Mouse (Mus musculus) limb, embryonic 11.5 days (tissue): ENCODE results near the gene Dlg4. TPM values are rescaled to one million over a fixed set of nuclear protein-coding genes. Genes with fewer than 3 reads are reported as not detected.
"Not testable (repeated sequence)": the region's sequence is repeated elsewhere in the genome, so short reads cannot be mapped to it uniquely, and the experiment has no call there.

Experiments used
- ATAC-seq: fragments of 200-750 bp; cut with Nextera tagmentation; 2 replicates; pipeline ENCODE4 v1.8.0; 2017; ENCODE audit warnings: low read depth; ENCODE audit not compliant: insufficient number of reproducible peaks, low FRiP score, low TSS enrichment
- DNase-seq: peaks from one replicate; pipeline ENCODE4 v3.0.0-alpha.2; 2015; ENCODE audit warnings: low spot score
- H3K27ac ChIP-seq: fragments of 300-500 bp; sonication (generic); replicated peaks from 2 replicates; pipeline ENCODE4 v1.5.1; 2014; ENCODE audit warnings: low read depth, mild to moderate bottlenecking, low read length
- H3K27me3 ChIP-seq: fragments of 300-500 bp; sonication (generic); 2 replicates; pipeline ENCODE4 v1.6.1; 2014; ENCODE audit warnings: mild to moderate bottlenecking, low read length, mixed read lengths; ENCODE audit not compliant: control insufficient read depth, insufficient read depth
- H3K36me3 ChIP-seq: fragments of 300-500 bp; sonication (generic); 2 replicates; pipeline ENCODE4 v1.6.1; 2014; ENCODE audit warnings: mild to moderate bottlenecking, low read length, moderate library complexity, mixed read lengths; ENCODE audit not compliant: control insufficient read depth, insufficient read depth
- H3K4me1 ChIP-seq: fragments of 300-500 bp; sonication (generic); 2 replicates; pipeline ENCODE4 v1.6.1; 2014; ENCODE audit warnings: low read length, mixed read lengths; ENCODE audit not compliant: control insufficient read depth, insufficient read depth
- H3K4me2 ChIP-seq: fragments of 300-500 bp; sonication (generic); 2 replicates; pipeline ENCODE4 v1.6.1; 2014; ENCODE audit warnings: low read depth, mild to moderate bottlenecking, moderate library complexity; ENCODE audit not compliant: severe bottlenecking
- H3K4me3 ChIP-seq: fragments of 300-500 bp; sonication (generic); 2 replicates; pipeline ENCODE4 v1.5.1; 2014; ENCODE audit warnings: low read depth, low read length
- H3K9ac ChIP-seq: fragments of 300-500 bp; sonication (generic); 2 replicates; pipeline ENCODE4 v1.6.1; 2014; ENCODE audit warnings: mild to moderate bottlenecking, low read length
- H3K9me3 ChIP-seq: fragments of 300-500 bp; sonication (generic); 2 replicates; pipeline ENCODE4 v1.6.1; 2016; ENCODE audit warnings: low read length; ENCODE audit not compliant: control insufficient read depth
- WGBS: fragments of 180-500 bp; shearing (Covaris S2); extraction: QIAGEN DNeasy Blood & Tissue Kit; methylation state at CpG from one replicate; pipeline ENCODE4 v1.1.7; 2014; 5-methylcytosine and 5-hydroxymethylcytosine counted together
- polyA plus RNA-seq: library from polyadenylated mRNA; unstranded; fragments of >200 nt; fragmentation: Nextera tagmentation; extraction: Ambion mirVana; gene quantifications from 2 replicates; pipeline ENCODE4 v1.2.1, GENCODE M21; 2014

The Dlg4 gene
- polyA plus RNA-seq, 1 experiment from 2014 or later: 10.8 TPM

DNA sequence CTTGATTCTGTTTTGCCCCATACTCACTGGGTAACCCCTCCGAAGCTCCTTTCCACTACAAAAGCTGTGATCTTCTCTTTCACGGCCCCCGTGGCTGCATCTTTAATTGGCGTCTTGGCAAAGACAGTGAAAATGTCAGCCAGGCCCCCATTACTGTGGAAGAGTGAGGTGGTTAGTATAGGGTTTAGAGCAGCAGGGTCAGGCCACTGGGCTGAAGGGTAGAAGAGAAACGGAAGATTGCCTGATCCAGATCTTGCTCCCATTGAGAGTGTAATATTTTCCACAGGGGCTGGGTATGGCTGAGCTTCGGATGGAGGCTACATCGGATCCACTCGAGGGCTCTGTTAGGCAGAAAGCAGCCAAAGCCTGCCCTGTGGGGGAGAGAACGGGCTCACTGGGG lies 3.8 kb upstream of the Dlg4 start:
- no peak overlapping the region for H3K9ac ChIP-seq
- peaks cover 20% of the 10 kb centered on the region for H3K4me1 ChIP-seq
- no peak overlapping the region for H3K27ac ChIP-seq
- H3K27me3 ChIP-seq: no peaks in the 10 kb centered on the region
- no peak for DNase-seq
- no peak for ATAC-seq
- H3K4me3 ChIP-seq: no peak overlapping the region
- no peak overlapping the region for H3K4me2 ChIP-seq
- peaks cover 29% of the 10 kb centered on the region for H3K36me3 ChIP-seq
- WGBS: 88% methylated on average over 9 of the region's 9 CpGs
- H3K9me3 ChIP-seq: no peaks in the 10 kb centered on the region

DNA sequence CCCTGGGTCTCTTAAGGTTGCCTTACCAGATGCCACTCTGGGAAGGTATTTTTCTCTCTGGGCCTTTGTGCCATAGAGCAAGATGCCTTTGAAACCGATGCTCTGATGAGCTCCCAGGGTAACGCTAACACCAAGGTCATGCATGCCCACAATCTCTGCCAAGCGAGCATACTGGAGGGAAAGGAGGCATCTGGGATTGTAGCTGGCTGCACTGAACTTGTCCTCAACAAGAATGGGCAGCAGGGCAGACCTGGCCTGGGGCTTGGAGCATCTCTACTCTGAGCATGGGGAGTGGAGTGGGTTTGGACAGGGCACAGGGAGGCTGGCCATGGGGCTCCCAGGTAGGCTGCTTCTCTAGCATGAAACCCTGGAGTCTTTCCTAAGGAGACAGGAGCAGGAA lies 3.3 kb upstream of the Dlg4 start:
- no peak overlapping the region for H3K27ac ChIP-seq
- H3K36me3 ChIP-seq: peaks cover 25% of the 10 kb centered on the region
- WGBS: 87% methylated on average over 3 of the region's 3 CpGs
- H3K4me3 ChIP-seq: no peak overlapping the region
- ATAC-seq: no peak
- no peaks in the 10 kb centered on the region for H3K27me3 ChIP-seq
- no peaks in the 10 kb centered on the region for H3K9me3 ChIP-seq
- H3K4me2 ChIP-seq: no peak overlapping the region
- H3K9ac ChIP-seq: no peak overlapping the region
- DNase-seq: no peak
- peaks cover 22% of the 10 kb centered on the region for H3K4me1 ChIP-seq

- Histone ChIP-seq H3K9ac (peak overlapping the region; percentile 22; the same call in 1 of the 2 replicates), H3K27ac (no peak overlapping the region), H3K27me3 (no peaks in the 10 kb centered on the region), H3K4me3 (no peak overlapping the region; the same call in 1 of the 2 replicates), H3K36me3 (peaks cover 21% of the 10 kb centered on the region), H3K9me3 (no peaks in the 10 kb centered on the region), H3K4me1 (peaks cover 26% of the 10 kb centered on the region), H3K4me2 (peak overlapping the region; percentile 83; the same call in 1 of the 2 replicates)
- 60% methylated on average over 5 of the region's 5 CpGs for WGBS
- ATAC-seq: no peak
- DNase-seq: no peak
Measured at GRCm38 (mm10) chr11:70014051-70014450, 2.7 kb upstream of the Dlg4 start.

DNA sequence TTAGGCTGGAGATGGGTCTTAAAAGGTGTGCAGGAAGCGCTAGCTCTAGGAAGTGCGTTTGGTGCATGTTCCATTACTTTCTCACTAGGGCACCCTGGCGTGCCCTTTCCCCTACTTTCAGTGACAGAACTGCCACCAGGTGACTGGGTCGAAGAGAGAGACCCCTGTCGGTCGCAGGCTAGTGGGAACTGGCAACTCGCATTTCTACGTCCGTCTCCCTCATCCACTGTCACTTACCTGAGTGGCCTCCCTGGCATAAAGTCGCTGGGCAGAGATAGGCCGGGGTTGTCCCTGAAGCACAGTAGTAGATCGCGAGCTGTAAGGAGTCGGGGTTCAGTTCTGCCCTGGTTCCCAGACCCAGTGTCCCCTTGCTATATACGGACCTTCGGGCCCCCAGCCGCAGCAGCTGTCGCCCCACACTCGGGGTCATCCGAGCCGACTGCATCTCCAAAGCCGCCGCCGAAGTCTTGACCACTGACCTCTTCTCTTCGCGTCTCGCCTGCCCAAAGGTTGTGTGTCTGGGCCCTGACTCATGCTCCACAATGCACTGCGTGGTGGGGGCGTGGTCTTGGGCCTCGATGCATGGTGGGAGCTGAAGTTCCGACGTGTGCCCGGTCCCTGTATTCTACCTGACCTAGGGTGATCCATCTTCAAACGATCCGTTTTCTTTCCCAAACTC lies 1.7 kb upstream of the Dlg4 start, which contains the start of gene Acadvl:
TSS of gene Acadvl (minus strand) at position 532 of the 679 bp plus-strand sequence.
- ATAC-seq: peak; percentile 81
- H3K36me3 ChIP-seq: peaks cover 15% of the 10 kb centered on the region
- H3K4me2 ChIP-seq: peak within 1 kb of the TSS; percentile 83
- H3K27me3 ChIP-seq: no peaks in the 10 kb centered on the region
- DNase-seq: peak; percentile 88
- peaks cover 34% of the 10 kb centered on the region for H3K4me1 ChIP-seq
- no peaks in the 10 kb centered on the region for H3K9me3 ChIP-seq
- under 1% methylated on average over 35 of the region's 35 CpGs for WGBS
- H3K9ac ChIP-seq: peak within 1 kb of the TSS; percentile 60
- peak within 1 kb of the TSS; percentile 52 for H3K4me3 ChIP-seq
- H3K27ac ChIP-seq: peak within 1 kb of the TSS; percentile 40

DNA sequence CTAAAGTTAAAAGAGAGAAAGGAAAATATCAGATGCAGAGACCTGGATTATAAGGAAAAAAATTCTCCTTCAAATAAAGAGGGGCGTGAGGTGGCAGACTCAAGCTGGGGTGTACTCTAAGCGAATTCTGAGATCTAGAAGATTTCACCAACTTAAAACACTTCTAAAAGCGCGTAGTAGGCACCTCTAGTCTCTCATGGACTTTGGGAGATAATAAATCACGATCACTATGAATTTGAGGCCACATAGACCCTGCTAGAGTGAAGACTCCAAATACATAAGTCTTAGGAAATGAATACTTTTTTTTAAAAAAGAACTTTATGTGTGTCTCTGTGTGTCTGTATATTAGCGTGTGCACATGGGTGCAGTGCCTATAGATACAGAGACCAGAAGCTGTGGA lies 1.1 kb upstream of the Dlg4 start:
- Histone ChIP-seq H3K4me1 (peaks cover 41% of the 10 kb centered on the region), H3K9ac (no peak overlapping the region)
- WGBS: 66% methylated on average over 6 of the region's 6 CpGs

GRCm38 (mm10) chr11:70016177-70016576 lies 565 bp upstream of the Dlg4 start:
- H3K27ac ChIP-seq, H3K4me2 ChIP-seq, H3K9ac ChIP-seq, DNase-seq, H3K36me3 ChIP-seq, ATAC-seq, H3K4me3 ChIP-seq, H3K9me3 ChIP-seq, H3K27me3 ChIP-seq: not testable (repeated sequence)
- WGBS: 79% methylated on average over 2 of the region's 2 CpGs
- peaks cover 43% of the 10 kb centered on the region for H3K4me1 ChIP-seq

More for the DNA sequence above, 1.1 kb upstream of the Dlg4 start:
- peaks cover 11% of the 10 kb centered on the region for H3K36me3 ChIP-seq
- H3K27me3 ChIP-seq: no peaks in the 10 kb centered on the region
- H3K4me2 ChIP-seq: peak overlapping the region; percentile 83
- DNase-seq (no peak), ATAC-seq (no peak)
- no peak overlapping the region for H3K27ac ChIP-seq
- peak overlapping the region; percentile 52; the same call in 1 of the 2 replicates for H3K4me3 ChIP-seq
- no peaks in the 10 kb centered on the region for H3K9me3 ChIP-seq

DNA sequence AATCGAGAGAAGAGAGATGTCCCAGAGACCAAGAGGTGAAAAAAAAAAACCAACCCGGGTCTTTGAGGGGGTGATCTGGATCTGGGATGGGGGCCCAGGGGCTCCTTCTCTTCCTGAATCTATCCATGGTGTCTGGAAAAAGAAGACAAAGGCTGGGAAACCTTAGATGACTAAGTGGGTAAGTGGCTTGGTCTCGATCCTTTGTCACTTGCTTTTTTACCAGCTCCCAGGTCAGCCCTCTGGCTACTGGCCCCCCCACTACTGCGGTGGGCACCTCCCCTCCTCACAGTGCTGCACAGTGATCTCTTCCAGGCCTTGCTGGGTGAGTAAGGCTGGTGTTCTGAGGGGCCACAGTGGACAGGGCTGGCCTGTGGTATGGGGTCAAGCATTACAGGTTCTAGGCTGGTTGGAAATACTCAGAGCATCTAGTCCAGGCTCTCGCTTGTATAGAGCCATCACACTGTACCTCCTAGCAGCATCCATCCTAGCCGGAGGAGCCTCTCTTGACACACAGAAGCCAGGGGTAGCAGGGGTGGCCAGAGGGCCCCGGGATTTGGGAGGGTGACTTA lies 541 bp downstream of the Dlg4 start:
- Histone ChIP-seq H3K4me1 (peaks cover 48% of the 10 kb centered on the region), H3K27me3 (no peaks in the 10 kb centered on the region), H3K4me3 (peak overlapping the region; percentile 47; the same call in 1 of the 2 replicates), H3K27ac (peak overlapping the region; percentile 69; the same call in 1 of the 2 replicates), H3K36me3 (peaks cover 2% of the 10 kb centered on the region; the same call in 1 of the 2 replicates), H3K4me2 (peak overlapping the region; percentile 59; the same call in 1 of the 2 replicates), H3K9me3 (no peaks in the 10 kb centered on the region), H3K9ac (no peak overlapping the region; the same call in 1 of the 2 replicates)
- no peak for DNase-seq
- ATAC-seq: no peak
- WGBS: 48% methylated on average over 7 of the region's 7 CpGs

DNA sequence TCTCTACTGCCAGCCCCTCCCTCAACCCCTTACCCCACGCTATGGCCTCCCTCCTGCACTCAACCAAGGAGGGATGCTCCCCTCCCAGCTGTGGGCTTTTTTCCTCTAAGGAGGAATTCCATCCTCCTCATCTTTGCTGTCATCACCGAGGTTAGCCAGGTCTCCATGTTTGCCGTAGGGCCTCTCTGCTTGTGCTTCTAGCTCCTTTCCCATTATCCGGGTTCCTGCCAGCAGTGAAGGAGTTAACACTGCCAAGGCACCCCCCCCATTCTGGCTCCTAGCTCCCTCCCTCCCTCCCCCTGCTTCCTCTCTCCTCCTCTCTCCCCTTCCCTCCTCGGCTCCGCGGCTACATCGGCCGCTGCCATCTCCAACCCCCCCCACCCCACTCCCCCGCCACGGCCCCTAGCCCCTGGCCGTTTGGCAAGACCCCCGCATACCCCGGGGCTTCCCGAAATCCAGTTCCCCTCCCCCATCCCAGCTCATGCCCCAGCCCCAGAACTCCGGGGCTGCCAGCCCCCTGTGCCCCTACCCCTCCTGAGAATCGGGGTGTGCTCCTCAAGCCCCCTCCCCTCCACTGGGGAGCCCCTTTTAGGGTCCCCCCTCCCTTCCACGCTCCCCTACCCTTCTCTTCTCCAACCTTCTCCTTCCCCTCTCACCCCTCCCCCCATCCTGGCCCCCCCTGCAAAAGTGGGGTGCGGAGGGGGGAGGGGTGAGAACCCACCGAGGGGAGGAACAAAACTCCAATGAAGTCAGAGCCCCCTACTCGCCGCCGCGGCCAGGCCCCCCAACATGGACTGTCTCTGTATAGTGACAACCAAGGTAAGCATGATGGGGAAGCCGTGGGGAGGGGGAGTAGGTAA lies 1.6 kb downstream of the Dlg4 start:
- Histone ChIP-seq H3K4me3 (peak overlapping the region; percentile 47), H3K9ac (peak overlapping the region; percentile 64), H3K4me2 (peak overlapping the region; percentile 59), H3K36me3 (no peaks in the 10 kb centered on the region; the same call in 1 of the 2 replicates), H3K27ac (peak overlapping the region; percentile 69), H3K4me1 (peaks cover 48% of the 10 kb centered on the region), H3K9me3 (no peaks in the 10 kb centered on the region), H3K27me3 (no peaks in the 10 kb centered on the region)
- ATAC-seq: no peak
- peak; percentile 85 for DNase-seq
- 1% methylated on average over 25 of the region's 25 CpGs for WGBS
